Mouse (Mus musculus) urinary bladder, postnatal 14 days (tissue): ENCODE data around the gene Sys1.

ENCODE experiments used
- DNase-seq: peaks from one replicate; pipeline ENCODE4 v3.0.0; 2021; ENCODE audit warnings: low spot score

Gene Sys1

GRCm38 (mm10) chr2:164453047-164453757 is 3.6 kb upstream of the Sys1 start:
- DNase-seq, result no peak

- no peak for DNase-seq
Observed at GRCm38 (mm10) chr2:164453887-164454500, 2.8 kb upstream of the Sys1 start.

GRCm38 (mm10) chr2:164454846-164455245 is 1.9 kb upstream of the Sys1 start:
- peak; percentile 83 for DNase-seq

- no peak for DNase-seq
Observed at GRCm38 (mm10) chr2:164455421-164456190, 1.2 kb upstream of the Sys1 start.

- DNase-seq, result no peak
Observed at GRCm38 (mm10) chr2:164456413-164456812, 351 bp upstream of the Sys1 start.

GRCm38 (mm10) chr2:164457942-164458341 is 1.2 kb downstream of the Sys1 start:
- DNase-seq, result no peak

GRCm38 (mm10) chr2:164458535-164458934 is 1.8 kb downstream of the Sys1 start:
- DNase-seq, result no peak

- peak; percentile 96 for DNase-seq
Observed at GRCm38 (mm10) chr2:164460745-164461551, 4.2 kb downstream of the Sys1 start, which contains the start of gene Gm20458. Gene Gm20458, plus strand, starts transcription at chr2:164460967.

- DNase-seq, result no peak
Observed at GRCm38 (mm10) chr2:164465161-164465560, 8.4 kb downstream of the Sys1 start.

- no peak for DNase-seq
Observed at GRCm38 (mm10) chr2:164466787-164467186, 10.0 kb downstream of the Sys1 start.

- peak; percentile 74 for DNase-seq
Observed at GRCm38 (mm10) chr2:164470254-164470653, 13.5 kb downstream of the Sys1 start.

- no peak for DNase-seq
Observed at GRCm38 (mm10) chr2:164473624-164474023, 16.9 kb downstream of the Sys1 start, which contains the start of gene Trp53tg5. Gene Trp53tg5, minus strand, starts transcription at chr2:164473724.

GRCm38 (mm10) chr2:164485681-164486257 is 29.0 kb downstream of the Sys1 start, which contains the start of gene Dbndd2:
Gene Dbndd2, plus strand, starts transcription at chr2:164486106.
- DNase-seq, result peak; percentile 69

- DNase-seq, result peak; percentile 75
Observed at GRCm38 (mm10) chr2:164486258-164487114, 29.7 kb downstream of the Sys1 start.

GRCm38 (mm10) chr2:164487115-164487527 is 30.4 kb downstream of the Sys1 start:
- DNase-seq, result no peak

- DNase-seq, result no peak
Observed at GRCm38 (mm10) chr2:164487812-164488211, 31.0 kb downstream of the Sys1 start.

GRCm38 (mm10) chr2:164494126-164494525 is 37.4 kb downstream of the Sys1 start:
- no peak for DNase-seq

GRCm38 (mm10) chr2:164496331-164496730 is 39.6 kb downstream of the Sys1 start:
- DNase-seq, result no peak

GRCm38 (mm10) chr2:164496847-164497690 is 40.3 kb downstream of the Sys1 start, which contains the start of gene Pigt:
Gene Pigt, plus strand, starts transcription at chr2:164497520.
- DNase-seq, result peak; percentile 89
